Mouse (Mus musculus) bone marrow, adult 2 months (tissue): ENCODE measurements around the gene Ccr8.

Experiments
- CTCF ChIP-seq: fragments of 200-500 bp; IDR thresholded peaks from 2 replicates; pipeline ENCODE4 v1.5.1; 2011; ENCODE audit warnings: low read length, control low read depth; ENCODE audit not compliant: control insufficient read depth, insufficient read depth
- POLR2A ChIP-seq: fragments of 200-500 bp; IDR thresholded peaks from 2 replicates; pipeline ENCODE4 v1.6.1; 2011; ENCODE audit warnings: low read depth, mild to moderate bottlenecking, control low read depth, low read length, borderline replicate concordance; ENCODE audit not compliant: control insufficient read depth

- TF ChIP-seq CTCF (no peak), POLR2A (no peak)
These were observed 2.8 kb upstream of the Ccr8 start for GRCm38 (mm10) chr9:120089125-120089524.
